Mouse (Mus musculus) testis, adult 2 months (tissue): ENCODE data around the gene Ninj1. TPM values are rescaled to one million over a fixed set of nuclear protein-coding genes. Genes with fewer than 3 reads are reported as not detected.

Experiments
- H3K27ac ChIP-seq: fragments of 200-500 bp; 2 replicates; pipeline ENCODE4 v1.5.1; 2012; ENCODE audit warnings: low read depth, low read length; ENCODE audit not compliant: control insufficient read depth, insufficient read depth
- H3K27me3 ChIP-seq: fragments of 200-500 bp; 2 replicates; pipeline ENCODE4 v1.6.1; 2012; ENCODE audit warnings: mild to moderate bottlenecking, low read length, moderate library complexity; ENCODE audit not compliant: control insufficient read depth, insufficient read depth
- H3K36me3 ChIP-seq: fragments of 200-500 bp; 2 replicates; pipeline ENCODE4 v1.6.1; 2012; ENCODE audit warnings: mild to moderate bottlenecking, low read length; ENCODE audit not compliant: control insufficient read depth, insufficient read depth
- H3K4me1 ChIP-seq: fragments of 200-500 bp; 2 replicates; pipeline ENCODE4 v1.6.1; 2012; ENCODE audit warnings: low read length; ENCODE audit not compliant: control insufficient read depth, insufficient read depth
- H3K4me3 ChIP-seq: fragments of 200-500 bp; 2 replicates; pipeline ENCODE4 v1.5.1; 2012; ENCODE audit warnings: low read depth, mild to moderate bottlenecking, low read length, moderate library complexity, mixed read lengths; ENCODE audit not compliant: control insufficient read depth
- CTCF ChIP-seq: fragments of 200-500 bp; IDR thresholded peaks from 2 replicates; pipeline ENCODE4 v1.5.1; 2012; ENCODE audit warnings: low read depth, mild to moderate bottlenecking, inconsistent platforms, low read length, moderate library complexity; ENCODE audit not compliant: control insufficient read depth, insufficient read depth, insufficient replicate concordance
- POLR2A ChIP-seq: fragments of 200-500 bp; IDR thresholded peaks from 2 replicates; pipeline ENCODE4 v1.6.1; 2012; ENCODE audit warnings: low read depth, mild to moderate bottlenecking, inconsistent platforms, low read length, moderate library complexity; ENCODE audit not compliant: control insufficient read depth
- polyA plus RNA-seq: library from polyadenylated mRNA; depleted of rRNA; stranded (reverse); fragments of >200 nt; gene quantifications from 2 replicates; pipeline ENCODE4 v1.2.3, GENCODE M21; 2012

Gene Ninj1
- polyA plus RNA-seq, 1 experiment: 30.9 TPM

DNA sequence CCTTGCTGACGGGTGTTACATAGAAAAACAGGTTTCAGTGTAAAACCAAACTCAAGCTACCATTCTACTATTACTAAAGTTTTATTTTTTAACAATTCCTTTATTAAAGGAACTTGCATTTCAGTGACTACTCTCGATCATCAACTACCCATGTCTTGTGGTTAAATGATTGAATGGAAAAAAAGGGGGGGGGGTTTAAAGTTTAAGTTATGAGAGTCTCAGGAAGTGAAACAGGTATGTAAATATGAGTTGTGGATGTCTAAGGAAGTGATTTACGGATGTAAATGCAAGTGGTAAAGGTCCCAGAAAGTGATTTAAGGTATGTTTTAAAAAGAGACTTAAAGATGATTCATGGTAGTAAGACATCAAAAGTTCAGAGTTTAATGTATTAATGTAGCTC, 37.9 kb downstream of the Ninj1 start:
- Histone ChIP-seq H3K36me3 (no peaks in the 10 kb centered on the region), H3K4me3 (no peak overlapping the region), H3K27me3 (no peaks in the 10 kb centered on the region), H3K4me1 (no peaks in the 10 kb centered on the region), H3K27ac (no peak overlapping the region)
- TF ChIP-seq CTCF: no peak
- TF ChIP-seq POLR2A: no peak

DNA sequence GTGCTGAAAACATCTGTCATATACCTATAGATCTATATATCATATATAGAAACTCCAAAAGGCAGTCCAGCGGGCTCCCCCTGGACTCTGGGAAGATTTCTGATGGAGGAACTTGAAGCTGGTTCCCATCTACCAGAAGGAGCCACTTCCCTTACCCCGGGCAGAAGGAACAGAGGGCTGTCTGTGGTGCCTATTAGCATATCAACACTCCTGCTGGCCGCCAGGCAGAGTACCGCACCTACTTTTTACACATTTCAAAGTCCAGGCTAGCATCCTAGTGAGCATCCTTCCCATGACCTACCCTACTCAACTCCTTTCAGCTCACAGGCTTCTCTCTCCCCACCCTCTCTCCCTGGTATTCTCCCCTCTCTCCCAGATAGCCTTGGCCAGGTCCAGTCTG, 38.3 kb downstream of the Ninj1 start:
- Histone ChIP-seq H3K27ac (no peak overlapping the region), H3K27me3 (no peaks in the 10 kb centered on the region), H3K36me3 (no peaks in the 10 kb centered on the region), H3K4me1 (no peaks in the 10 kb centered on the region), H3K4me3 (no peak overlapping the region)
- no peak for TF ChIP-seq POLR2A
- no peak for TF ChIP-seq CTCF

GRCm38 (mm10) chr13:49233792-49234572, 46.7 kb downstream of the Ninj1 start:
- no peak overlapping the region for H3K4me3 ChIP-seq
- H3K4me1 ChIP-seq: no peaks in the 10 kb centered on the region
- H3K27ac ChIP-seq: no peak overlapping the region
- TF ChIP-seq CTCF (no peak), POLR2A (no peak)
- no peaks in the 10 kb centered on the region for H3K27me3 ChIP-seq
- H3K36me3 ChIP-seq: no peaks in the 10 kb centered on the region

DNA sequence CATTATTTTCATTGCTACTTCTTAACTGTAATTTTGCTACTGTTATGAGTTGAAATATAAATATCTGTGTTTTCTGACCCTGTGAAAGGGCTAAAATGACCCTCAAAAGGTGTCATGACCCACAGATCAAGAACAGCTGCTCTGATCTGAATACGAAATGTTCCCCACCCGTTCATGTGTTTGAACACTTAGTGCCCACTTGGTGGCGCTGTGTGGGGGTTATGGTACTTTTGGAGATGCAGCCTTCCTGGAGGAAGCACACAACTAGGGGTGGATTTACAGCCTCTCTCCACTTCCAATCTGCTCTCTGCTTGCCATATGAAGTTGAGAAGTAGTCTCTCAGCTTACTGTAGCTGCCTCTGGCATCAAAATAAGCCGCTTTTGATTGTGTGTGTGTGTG, 47.4 kb downstream of the Ninj1 start:
- TF ChIP-seq POLR2A (no peak), CTCF (peak; percentile 28; the same call in 1 of the 2 replicates)
- Histone ChIP-seq H3K4me1 (no peaks in the 10 kb centered on the region), H3K36me3 (no peaks in the 10 kb centered on the region), H3K4me3 (no peak overlapping the region), H3K27ac (no peak overlapping the region), H3K27me3 (no peaks in the 10 kb centered on the region)

- H3K27ac ChIP-seq: no peak overlapping the region
- TF ChIP-seq CTCF (no peak), POLR2A (no peak)
- no peaks in the 10 kb centered on the region for H3K36me3 ChIP-seq
- no peaks in the 10 kb centered on the region for H3K27me3 ChIP-seq
- no peaks in the 10 kb centered on the region for H3K4me1 ChIP-seq
- H3K4me3 ChIP-seq: no peak overlapping the region
Observed at GRCm38 (mm10) chr13:49237617-49238016, 50.3 kb downstream of the Ninj1 start.

DNA sequence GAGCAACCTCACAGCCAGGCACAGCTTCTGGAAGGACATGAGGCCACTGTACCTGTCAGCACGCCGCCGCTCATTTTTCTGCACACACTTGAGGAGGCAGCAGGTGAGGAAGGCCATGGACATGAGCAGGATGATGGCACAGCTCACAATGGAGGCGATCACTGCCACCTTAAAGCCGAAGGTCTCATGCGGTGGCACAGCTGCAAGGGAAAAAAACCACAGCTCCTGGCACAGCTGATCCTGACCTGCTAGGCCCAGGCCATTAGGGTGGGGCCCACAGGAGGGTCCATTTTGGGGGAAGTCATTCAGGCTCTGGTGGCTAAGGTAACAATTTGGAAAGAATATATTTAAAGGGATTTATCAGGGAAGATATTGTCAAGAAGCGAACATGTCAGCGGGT, 51.5 kb downstream of the Ninj1 start:
- H3K27ac ChIP-seq: no peak overlapping the region
- no peak overlapping the region for H3K4me3 ChIP-seq
- no peaks in the 10 kb centered on the region for H3K27me3 ChIP-seq
- TF ChIP-seq CTCF (no peak), POLR2A (no peak)
- no peaks in the 10 kb centered on the region for H3K4me1 ChIP-seq
- no peaks in the 10 kb centered on the region for H3K36me3 ChIP-seq

DNA sequence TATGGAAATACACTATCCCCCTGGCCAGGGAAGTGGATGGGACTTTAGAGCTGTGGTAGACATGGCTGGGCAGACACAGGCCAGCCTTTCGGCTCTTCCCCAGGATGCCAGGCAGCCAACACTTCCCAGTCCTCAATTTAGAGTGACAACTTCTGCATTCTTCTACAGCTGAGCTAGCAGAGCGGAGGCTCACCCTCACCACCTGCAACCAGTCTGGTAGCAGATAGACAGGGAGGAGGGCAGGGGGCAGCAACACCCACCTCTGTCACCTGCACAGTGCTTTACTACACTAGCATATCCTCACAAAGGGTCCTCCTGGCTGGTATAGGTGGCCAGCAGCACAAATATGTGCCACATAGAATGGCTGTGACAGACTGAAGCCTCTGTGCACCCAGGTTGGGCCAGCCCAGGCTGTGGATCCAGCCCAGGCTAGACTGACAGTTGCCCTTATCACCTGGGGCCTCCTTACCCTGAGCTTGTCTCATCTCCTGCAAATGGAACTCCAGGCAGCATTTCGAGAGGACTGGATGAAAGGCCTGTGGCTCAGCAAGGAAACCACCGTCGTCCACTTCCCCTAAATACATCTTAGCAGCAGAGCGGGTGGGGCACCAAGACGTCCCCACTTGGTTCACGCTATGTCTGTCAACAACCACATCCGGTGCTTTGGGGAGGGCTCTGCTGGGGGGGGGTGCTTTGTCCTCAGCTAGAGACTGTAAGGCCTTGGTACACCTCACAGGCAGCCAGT, 55.2 kb downstream of the Ninj1 start:
- Histone ChIP-seq H3K27me3 (no peaks in the 10 kb centered on the region), H3K27ac (no peak overlapping the region), H3K4me1 (peaks cover 7% of the 10 kb centered on the region), H3K4me3 (no peak overlapping the region), H3K36me3 (no peaks in the 10 kb centered on the region)
- TF ChIP-seq CTCF: no peak
- TF ChIP-seq POLR2A: no peak
